Mouse (Mus musculus) ES-E14 (cell line): Measurements from ENCODE around the gene Cdh24. TPM values are rescaled to one million over a fixed set of nuclear protein-coding genes. Genes with fewer than 3 reads are reported as not detected.
A peak's percentile ranks its signal among the peaks of the same experiment; 100 is the strongest.

Experiments
- DNase-seq: peaks from one replicate; pipeline ENCODE4 v3.0.0-alpha.2; 2013; ENCODE audit warnings: low read depth, low spot score
- H3K27ac ChIP-seq: 2 replicates; pipeline ENCODE4 v1.5.1; 2012; ENCODE audit warnings: low read depth, mild to moderate bottlenecking, low read length, moderate library complexity, mixed read lengths; ENCODE audit not compliant: poor library complexity, insufficient read depth, severe bottlenecking
- H3K36me3 ChIP-seq: 2 replicates; pipeline ENCODE4 v1.6.1; 2012; ENCODE audit warnings: mild to moderate bottlenecking, low read length, moderate library complexity, mixed read lengths; ENCODE audit not compliant: control insufficient read depth, poor library complexity, insufficient read depth, severe bottlenecking
- H3K4me1 ChIP-seq, 2 experiments: fragments of 150-350 bp in 1 of 2; sonication (generic) in 1 of 2; 2 replicates each; pipeline ENCODE4 v1.6.1; 2012; ENCODE audit warnings: low read length in 2 of 2, mild to moderate bottlenecking in 1 of 2, mixed read lengths in 1 of 2; ENCODE audit not compliant: control insufficient read depth in 2 of 2, insufficient read depth in 2 of 2, poor library complexity in 1 of 2
- H3K4me3 ChIP-seq, 2 experiments: fragments of 150-350 bp in 1 of 2; sonication (generic) in 1 of 2; 2 replicates each; pipeline ENCODE4 v1.5.1; 2012; ENCODE audit warnings: low read length in 2 of 2, low read depth in 1 of 2, mild to moderate bottlenecking in 1 of 2, mixed read lengths in 1 of 2; ENCODE audit not compliant: insufficient read depth in 1 of 2, poor library complexity in 1 of 2, severe bottlenecking in 1 of 2
- H3K9ac ChIP-seq: 2 replicates; pipeline ENCODE4 v1.6.1; 2012; ENCODE audit warnings: low read depth, mild to moderate bottlenecking, low read length, mixed read lengths; ENCODE audit not compliant: poor library complexity, insufficient read depth, severe bottlenecking
- H3K9me3 ChIP-seq: fragments of 150-350 bp; sonication (generic); 2 replicates; pipeline ENCODE4 v1.6.1; 2012; ENCODE audit warnings: low read depth, mild to moderate bottlenecking, low read length; ENCODE audit not compliant: control insufficient read depth, insufficient read depth
- CHD2 ChIP-seq: IDR thresholded peaks from 2 replicates; pipeline ENCODE4 v1.6.1; 2014; ENCODE audit warnings: mild to moderate bottlenecking, low read depth, low read length, inconsistent platforms
- HCFC1 ChIP-seq: IDR thresholded peaks from 2 replicates; pipeline ENCODE4 v1.6.1; 2012; ENCODE audit warnings: low read length, inconsistent platforms, borderline replicate concordance; ENCODE audit not compliant: insufficient read depth
- MAFK ChIP-seq: IDR thresholded peaks from 2 replicates; pipeline ENCODE4 v1.6.1; 2014; ENCODE audit warnings: mild to moderate bottlenecking, low read depth, low read length, inconsistent platforms; ENCODE audit not compliant: insufficient read depth
- ZC3H11A ChIP-seq: IDR thresholded peaks from 2 replicates; pipeline ENCODE4 v1.6.1; 2012; ENCODE audit warnings: low read depth, mild to moderate bottlenecking, inconsistent platforms, low read length, borderline replicate concordance
- ZNF384 ChIP-seq: IDR thresholded peaks from 2 replicates; pipeline ENCODE4 v1.6.1; 2012; ENCODE audit warnings: low read depth, low read length, inconsistent platforms
- in situ Hi-C, 2 experiments: fragments of 600-800 bp; cut with MboI; formaldehyde crosslinking; loops; one replicate each; pipeline ENCODE4 v1.15.1; 2025; ENCODE audit warnings: low sequenced_read_pairs in 2 of 2, inconsistent platforms in 1 of 2; ENCODE audit not compliant: unreplicated experiment in 2 of 2
- total RNA-seq: library from RNA; depleted of rRNA; stranded (reverse); fragments of 300-350 nt; gene quantifications from 2 replicates; pipeline ENCODE4 v1.2.3, GENCODE M21; 2012

The Cdh24 gene
- total RNA-seq, 1 experiment = 3.2 TPM

DNA sequence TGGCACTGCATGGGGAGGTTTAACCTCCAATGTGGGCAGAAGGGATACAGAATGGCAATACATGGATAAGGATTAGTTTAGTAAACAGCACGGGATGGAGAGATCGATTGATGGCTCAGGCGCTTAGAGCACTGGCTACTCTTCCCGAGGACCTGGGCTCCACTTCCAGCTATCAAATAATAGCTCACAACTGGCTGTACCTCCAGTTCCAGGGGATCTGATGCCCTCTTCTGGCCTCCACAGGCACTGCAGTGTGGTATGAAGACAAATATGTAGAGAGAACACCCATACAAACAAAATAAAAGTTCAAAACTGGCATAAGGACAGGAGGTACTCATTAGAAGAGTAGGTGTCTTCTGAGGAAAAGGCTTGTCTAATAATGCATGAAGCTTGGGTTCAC is 28.2 kb upstream of the Cdh24 start:
- Histone ChIP-seq H3K4me1 (no peaks in the 10 kb centered on the region), H3K9me3 (no peaks in the 10 kb centered on the region), H3K9ac (no peak overlapping the region), H3K4me3 (no peak overlapping the region), H3K27ac (no peak overlapping the region), H3K36me3 (peaks cover 15% of the 10 kb centered on the region)
- in situ Hi-C loops = no loop called here
- TF ChIP-seq MAFK (no peak), ZC3H11A (0 out of 2 replicates have a peak, but pooled peaks have one; percentile 2)
- no peak for DNase-seq

DNA sequence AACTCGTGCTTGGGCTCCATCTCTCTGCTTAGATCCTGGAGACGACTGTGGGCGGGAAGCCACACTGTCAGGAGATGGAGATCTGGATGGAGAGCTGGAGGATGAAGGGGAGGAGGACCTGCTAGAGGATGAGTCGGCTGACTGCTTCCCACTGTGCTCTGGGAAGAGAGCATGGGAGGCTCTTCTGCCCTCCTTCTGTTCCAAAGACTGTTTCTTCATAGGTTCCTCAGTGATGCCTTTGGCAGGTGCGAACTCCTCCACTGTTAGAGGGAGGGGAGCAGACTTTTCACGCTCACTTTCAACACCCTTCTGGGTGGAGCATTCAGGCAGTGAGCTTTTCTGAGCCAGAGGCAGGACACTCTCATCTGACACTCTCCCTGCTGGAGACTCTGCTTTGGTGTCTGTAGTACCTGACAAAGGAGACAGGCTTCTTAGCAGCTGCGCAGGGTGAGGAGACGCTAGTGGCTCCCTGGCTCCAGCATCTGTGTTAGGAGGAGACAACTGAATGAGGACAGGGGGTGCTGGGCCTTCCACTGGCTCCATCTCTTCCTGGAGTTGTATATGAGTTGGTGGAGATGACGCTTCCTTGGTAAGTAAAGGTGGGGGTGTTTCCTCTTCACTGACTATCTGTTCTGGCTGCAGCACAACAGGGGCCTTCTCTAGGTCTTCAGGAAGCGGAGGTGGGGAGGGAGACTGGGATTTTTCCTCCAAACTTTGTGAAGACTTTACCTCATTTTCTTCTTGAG is 23.5 kb upstream of the Cdh24 start:
- Histone ChIP-seq H3K9ac (no peak overlapping the region), H3K36me3 (peaks cover 40% of the 10 kb centered on the region), H3K4me3 (no peak overlapping the region), H3K27ac (no peak overlapping the region), H3K4me1 (no peaks in the 10 kb centered on the region), H3K9me3 (no peaks in the 10 kb centered on the region)
- TF ChIP-seq MAFK = no peak
- TF ChIP-seq ZNF384 = no peak
- TF ChIP-seq HCFC1 = no peak
- no peak for DNase-seq
- in situ Hi-C loops = no loop called here

DNA sequence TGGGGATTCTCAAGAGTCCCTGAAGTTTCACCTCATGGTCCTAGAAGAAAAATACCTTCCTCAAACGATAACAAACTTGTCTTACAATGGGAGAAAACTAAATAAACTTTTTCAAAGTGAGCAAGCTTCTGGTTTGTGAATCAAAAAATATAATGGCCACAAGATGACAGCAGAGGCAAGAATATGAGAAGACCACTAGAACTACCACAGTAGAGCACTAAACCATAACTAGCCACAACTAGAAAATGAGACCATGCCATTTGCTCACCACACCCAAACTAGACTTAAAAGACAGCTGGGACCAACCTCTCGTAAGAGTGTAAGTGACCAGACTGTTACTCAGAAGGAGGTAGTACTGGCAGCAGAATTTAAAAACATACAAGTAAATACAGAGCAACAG is 18.8 kb upstream of the Cdh24 start:
- H3K4me3 ChIP-seq = no peak overlapping the region
- no peaks in the 10 kb centered on the region for H3K4me1 ChIP-seq
- no peak overlapping the region for H3K27ac ChIP-seq
- DNase-seq = peak; percentile 55
- in situ Hi-C loops = no loop called here
- H3K9me3 ChIP-seq = no peaks in the 10 kb centered on the region
- H3K9ac ChIP-seq = no peak overlapping the region
- no peak for TF ChIP-seq ZC3H11A
- no peak for TF ChIP-seq ZNF384
- no peak for TF ChIP-seq HCFC1
- no peak for TF ChIP-seq MAFK
- no peak for TF ChIP-seq CHD2
- peaks cover 40% of the 10 kb centered on the region for H3K36me3 ChIP-seq

DNA sequence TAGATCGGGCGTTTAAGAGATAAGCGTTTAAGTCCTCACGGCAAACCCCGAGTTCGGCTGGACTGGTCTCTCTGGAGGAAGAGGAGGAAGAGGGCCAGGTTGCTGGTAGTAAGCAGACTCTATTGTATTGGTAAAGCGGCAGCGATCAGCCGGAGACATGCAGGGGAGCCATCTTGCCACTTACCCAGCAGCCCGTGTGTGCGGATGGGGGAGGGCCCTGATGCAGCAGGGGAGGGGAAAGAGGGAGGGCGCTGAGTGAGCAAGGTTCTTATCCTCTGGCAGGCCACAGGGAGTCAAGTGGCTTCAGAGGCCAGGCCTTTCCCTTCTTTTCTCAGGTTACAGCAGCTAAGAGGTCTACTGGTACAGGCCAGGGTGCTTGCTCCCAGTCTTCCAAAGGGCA is 12.3 kb upstream of the Cdh24 start:
- H3K36me3 ChIP-seq = peaks cover 35% of the 10 kb centered on the region
- H3K4me1 ChIP-seq = peaks cover 5 to 12% of the 10 kb centered on the region in 2 experiments; a peak in 3 of 4 replicates
- 0 out of 2 replicates have a peak, but pooled peaks have one; percentile 14 for TF ChIP-seq MAFK
- TF ChIP-seq ZNF384 = no peak
- peak overlapping the region; percentile 94 for H3K27ac ChIP-seq
- peak overlapping the region; percentile 82 to 86 for H3K4me3 ChIP-seq
- H3K9ac ChIP-seq = peak overlapping the region; percentile 92
- in situ Hi-C loops = no loop called here
- peak; percentile 73 for DNase-seq
- H3K9me3 ChIP-seq = no peaks in the 10 kb centered on the region

DNA sequence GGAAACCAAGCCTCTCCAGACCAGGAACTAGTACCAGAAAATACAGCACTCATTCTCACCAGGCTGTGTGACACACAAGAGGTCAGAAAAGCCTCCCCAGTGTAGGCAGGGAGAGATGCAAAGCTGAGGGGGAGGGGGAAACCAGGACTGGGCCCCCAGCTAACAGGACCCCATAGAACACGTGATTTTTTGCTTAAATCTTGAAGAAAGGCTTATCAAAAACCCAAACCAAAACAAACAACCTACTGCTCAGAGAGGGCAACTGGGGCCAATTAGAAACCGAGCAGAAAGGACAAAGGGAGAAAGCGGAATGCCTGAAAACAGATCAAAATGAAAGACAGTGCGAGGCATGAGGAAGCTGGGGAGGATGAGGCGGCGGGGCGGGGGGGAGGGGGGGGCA is 11.6 kb upstream of the Cdh24 start:
- in situ Hi-C loops = no loop called here
- Histone ChIP-seq H3K4me3 (peak overlapping the region; percentile 82 to 86), H3K36me3 (peaks cover 37% of the 10 kb centered on the region), H3K4me1 (peaks cover 5 to 12% of the 10 kb centered on the region in 2 experiments; a peak in 3 of 4 replicates), H3K9ac (peak overlapping the region; percentile 92; the same call in 1 of the 2 replicates), H3K27ac (peak overlapping the region; percentile 59; the same call in 1 of the 2 replicates), H3K9me3 (no peaks in the 10 kb centered on the region)
- no peak for TF ChIP-seq CHD2
- no peak for TF ChIP-seq ZC3H11A
- no peak for TF ChIP-seq ZNF384
- no peak for TF ChIP-seq HCFC1
- TF ChIP-seq MAFK = no peak
- DNase-seq = no peak
